Mouse (Mus musculus): ENCODE measurements around the gene Clec2g.
"Not testable (repeated sequence)": the region's sequence is repeated elsewhere in the genome, so short reads cannot be mapped to it uniquely, and the experiment has no call there.

Gene Clec2g

DNA sequence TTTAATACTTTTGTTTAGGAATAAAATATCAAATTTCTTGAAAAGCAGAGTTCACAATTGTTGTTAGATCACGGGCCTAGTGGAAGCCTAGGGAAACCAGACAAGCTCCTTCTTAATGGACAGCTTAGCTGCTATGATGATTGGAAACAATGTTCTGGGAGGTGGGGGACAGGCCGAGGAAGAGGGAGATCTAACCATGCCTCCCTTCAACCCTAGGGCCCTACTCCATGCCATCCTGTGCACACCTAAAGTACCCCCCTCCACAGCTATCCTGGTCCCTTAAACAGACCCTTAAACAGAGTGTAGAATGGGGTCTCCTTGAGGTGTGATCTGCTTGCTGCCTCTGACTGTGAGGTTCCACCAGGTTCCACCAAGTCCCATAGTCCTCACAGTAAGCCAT, 38.0 kb downstream of the Clec2g start:
- DNase-seq = no peak

DNA sequence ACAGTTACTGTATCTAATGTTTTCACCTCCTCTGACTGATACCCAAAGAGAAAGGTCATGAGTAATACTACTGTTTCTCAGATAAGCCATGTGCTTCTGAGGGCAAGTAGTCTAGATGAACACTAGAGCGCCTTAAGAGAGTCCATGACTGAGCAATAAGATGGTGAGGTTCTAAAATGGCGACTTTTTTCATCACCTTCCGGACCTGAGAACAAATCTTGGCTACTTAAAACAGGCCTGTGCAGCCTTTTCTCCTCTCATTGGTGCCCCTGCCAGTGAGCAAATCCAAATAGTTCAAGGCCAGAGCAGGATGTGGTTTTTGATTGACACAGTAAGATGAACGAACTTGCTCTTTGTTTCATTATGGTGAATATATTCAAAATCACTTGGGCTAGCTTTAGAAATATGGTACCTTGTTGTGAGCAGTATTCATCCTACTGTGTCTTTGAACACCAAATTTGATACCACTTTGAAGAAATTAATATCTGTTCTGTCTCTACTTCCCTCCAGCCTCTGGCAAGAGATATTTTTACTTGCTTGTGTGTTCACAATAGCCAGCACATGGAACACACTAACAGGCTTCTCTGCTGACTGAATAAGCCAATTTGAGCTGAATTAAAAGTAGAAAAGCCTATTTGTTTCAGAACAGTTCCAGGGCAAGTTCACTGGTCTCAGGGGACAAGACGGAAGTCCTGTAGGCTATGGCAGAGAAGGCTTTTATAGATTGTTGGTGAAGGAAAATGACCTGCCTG, 38.7 kb downstream of the Clec2g start:
- DNase-seq = no peak

DNA sequence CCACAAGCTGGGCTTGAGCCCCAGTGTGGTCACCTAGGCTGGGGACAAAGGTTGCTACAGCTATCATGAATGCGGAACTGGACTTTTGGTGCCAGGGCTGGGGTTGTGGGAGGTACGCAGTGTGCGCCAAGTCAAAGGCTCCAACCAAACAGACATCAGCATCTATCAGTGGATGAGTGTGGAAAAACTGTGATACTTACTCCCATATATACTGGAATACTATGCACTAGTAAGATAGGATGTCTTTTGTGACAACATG, 39.2 kb downstream of the Clec2g start:
- no peak for DNase-seq

DNA sequence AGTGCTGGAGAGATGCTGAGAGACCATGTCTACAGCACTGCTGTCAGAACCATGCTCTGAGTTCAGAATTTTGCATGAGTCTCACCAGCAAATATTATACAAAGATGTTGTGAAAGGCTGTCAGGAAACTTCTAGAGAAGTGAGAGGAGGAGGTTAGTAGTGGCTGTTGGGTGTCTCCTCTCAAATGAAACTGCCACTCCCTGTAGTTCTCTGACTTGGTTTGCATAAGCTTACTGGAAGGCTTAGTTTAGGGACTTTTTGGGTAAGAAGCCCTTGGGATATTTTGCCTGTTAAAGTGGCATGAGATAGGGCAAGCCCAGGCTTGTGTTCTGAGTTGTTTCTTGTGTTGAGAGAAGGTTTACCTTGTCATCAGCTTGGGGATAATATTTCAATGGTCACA, 40.7 kb downstream of the Clec2g start:
- DNase-seq = not testable (repeated sequence)

DNA sequence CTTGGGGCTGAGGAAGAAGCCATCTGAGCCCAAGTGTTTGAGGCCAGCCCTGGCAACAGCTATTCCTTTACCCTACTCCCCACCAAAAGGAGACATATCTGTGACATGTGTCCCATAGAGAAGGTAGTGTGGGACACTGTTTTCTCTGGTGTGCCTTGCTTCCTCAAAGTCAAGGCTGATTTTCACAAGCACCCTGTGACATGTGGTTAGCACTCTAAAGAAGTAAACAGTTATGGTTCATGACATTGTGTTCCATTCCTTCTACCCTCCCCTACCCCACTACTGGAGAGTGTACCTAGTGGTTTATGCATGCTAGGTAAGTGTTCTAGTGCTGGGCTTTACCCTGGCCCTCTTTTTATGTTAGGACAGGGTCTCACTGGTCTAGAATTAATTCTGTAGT, 42.0 kb downstream of the Clec2g start:
- no peak for DNase-seq

DNA sequence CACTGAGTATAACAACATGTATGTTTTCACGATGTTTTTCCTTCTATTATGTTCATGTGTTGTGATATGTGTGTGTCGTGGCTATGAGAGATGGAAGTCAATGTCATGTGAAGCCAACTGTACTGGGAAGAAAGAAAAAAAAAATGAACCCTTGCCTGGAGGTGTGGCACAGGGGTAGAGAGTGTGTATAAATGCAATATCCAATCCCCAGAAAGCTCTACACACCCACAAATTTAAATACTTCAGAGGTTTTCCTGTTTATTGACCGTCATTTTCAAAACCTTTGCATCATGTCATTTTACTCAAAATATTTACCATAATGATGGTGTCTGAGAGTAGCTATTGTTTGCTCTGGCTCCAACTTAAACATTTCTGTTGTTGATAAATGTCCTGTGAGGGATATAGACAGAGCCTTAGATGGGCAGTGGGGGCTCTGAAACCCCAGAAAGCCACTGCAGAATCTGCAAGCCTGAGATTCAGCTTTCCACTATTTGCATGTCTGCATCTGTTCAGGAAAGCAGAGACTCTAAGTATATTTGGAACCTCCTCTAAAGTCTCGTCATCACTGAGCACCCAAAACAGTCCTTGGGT, 47.9 kb downstream of the Clec2g start:
- DNase-seq = not testable (repeated sequence)

DNA sequence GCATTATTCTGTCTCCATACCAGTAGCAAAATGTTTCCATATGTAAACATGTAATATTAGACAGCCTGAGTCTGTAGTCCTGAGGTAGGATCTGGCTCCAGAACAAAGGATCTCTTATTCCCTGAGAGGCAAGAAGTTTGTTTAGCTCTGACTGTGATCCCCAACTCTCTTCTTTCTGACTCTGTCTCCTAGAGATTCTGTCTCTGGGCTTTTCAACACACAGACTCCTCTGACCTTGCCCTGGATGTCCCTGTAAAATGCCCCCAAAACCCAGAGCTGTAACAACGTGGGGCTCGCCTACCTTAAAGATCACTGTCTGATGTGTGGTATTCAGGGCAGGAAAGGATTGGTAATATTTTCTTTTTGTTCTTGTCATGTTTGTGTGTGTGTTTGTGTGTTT, 58.2 kb downstream of the Clec2g start:
- DNase-seq = no peak

DNA sequence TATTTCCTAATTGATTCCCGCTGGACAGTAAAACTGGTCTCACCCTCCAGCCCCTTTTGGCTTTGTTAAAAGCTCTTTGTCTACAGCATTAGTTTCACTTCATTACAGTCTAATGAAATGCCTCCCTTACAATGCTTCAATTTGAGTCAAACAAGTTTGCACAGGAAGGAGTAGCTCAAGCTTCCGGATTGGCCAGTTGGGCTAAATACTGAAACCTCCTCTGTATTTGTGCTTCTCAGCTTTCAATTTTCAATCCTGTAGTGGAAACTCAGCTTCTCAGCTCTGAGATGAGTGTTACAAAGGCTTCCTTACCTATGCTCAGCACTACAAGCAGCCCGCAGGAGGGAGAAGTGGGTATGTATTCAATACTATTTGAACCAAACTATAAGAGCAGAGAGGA, 58.6 kb downstream of the Clec2g start:
- DNase-seq = no peak

DNA sequence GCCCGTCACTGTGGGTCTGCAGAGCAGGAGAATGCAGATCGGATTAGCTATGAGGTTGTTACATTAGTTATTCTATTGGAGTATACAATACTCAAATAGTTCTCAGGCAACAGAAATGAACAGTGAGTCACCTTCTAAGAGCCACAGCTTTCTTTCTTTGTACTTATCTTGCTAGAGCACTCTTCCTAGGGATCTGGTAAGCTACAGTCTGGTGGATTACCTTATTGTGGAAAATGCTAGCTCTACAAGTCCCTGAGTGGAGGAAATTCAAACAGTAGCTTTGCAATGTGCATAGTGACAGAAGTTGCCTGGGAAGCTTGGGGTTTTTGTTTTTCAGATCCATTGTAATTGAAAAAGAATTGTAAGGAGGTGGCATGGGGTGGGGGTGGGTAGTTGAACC, 59.0 kb downstream of the Clec2g start:
- no peak for DNase-seq

DNA sequence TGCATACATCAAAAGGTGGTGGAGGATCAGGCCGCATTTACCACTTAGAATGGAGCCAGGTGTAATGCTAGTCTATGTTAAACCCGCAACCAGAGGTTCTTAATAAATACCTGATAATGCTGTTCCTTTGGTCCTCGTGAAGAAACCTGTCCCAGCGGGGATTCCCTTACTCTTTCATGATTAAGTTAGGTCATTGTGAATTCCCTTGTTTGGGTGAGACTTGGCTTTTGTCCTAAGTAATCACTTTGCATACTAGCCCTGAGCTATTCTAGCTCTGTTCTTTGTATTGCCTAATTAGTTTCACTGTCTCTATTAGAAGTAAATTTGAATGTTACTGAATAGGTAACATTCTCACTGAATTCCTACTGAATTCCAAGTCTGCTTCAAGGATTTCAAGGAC, 60.2 kb downstream of the Clec2g start:
- DNase-seq = no peak

DNA sequence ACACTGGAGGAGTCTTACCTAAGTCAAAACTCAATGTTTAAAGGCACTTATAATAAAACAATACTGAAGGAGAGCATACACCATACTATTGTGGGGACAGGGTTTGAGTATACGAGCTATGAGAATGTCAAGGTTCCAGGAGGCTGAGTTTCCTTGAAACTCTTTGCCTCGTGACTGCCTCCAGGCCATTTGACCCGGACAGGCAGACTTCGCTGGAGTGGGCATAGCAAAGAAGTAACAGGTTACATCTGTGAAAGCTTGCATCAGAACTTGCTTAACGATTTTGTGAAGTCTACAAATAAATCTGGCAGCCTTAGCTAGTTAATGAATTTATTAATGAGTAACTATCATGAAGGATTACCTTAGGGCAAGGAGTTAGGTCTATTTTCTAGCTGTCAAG, 60.6 kb downstream of the Clec2g start:
- DNase-seq = no peak

DNA sequence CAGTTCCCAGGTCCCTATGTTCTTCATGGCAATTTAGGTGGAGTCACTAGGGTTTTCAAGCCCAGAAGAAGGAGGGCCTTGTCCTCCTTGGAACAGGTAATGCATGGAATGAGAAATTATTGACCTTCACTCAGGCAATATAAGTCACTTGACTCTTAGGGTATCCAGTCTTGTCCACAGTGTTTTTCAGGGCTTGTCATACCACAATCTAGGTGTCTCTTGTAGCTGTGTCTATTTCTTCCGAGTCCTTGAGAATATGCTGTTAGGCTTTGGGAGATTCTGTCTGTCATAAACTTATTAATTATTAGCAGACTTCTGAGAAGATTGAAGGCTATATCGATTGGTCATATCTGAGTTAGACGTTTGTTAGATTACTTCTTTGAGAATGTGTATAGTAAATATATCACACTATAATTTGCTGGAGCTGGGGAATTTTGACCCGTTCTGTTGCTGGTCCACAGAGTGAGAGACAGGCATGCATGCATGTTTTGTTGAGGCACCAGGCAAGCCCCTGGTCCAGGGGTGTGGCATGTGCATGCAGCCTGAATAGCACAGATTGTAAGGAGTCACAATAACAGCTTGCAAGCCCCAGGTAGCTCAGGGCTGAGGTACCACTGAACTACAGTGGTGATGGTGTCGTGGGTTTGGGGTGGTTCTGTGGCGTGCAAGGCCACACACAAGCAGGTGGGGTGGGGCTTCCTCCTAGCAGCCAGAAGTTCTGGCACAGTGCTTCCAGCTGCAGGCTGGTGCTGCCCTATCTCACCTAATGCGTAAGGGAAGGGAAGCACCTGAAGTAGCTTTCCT, 61.3 kb downstream of the Clec2g start:
- DNase-seq = no peak

DNA sequence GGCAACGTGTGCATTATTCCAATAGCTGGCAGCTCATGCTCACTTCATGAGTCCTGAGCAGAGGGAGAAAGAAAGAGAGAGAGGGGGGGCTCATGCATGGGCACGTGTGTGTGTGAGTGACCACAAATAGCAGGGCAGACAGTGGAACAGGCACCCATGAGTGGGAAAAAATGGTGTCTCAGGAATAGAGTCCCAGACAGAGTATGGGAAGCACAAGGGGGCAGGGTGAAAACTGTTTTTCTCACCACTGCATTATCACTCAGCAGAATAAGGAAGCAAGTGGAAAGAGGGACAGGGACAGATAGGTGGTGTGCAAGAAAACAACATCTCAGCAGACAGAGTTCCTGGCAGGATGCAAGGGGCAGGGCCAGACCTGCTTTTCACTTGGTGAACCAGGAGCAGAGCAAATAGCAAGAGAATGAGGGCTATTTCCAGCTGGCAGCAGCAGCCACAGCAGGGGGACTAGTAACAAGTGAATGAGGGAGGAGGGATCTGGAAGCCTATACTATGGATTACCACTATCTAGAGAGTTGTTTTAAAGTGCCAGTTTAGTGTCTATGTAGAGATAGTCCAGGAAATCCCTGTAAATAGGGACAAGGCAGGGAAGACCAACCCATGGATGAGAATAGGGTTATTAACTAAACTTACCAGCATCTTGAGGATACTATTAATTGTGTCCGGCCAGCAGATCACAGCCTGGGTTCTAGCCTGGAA, 62.0 kb downstream of the Clec2g start:
- no peak for DNase-seq

DNA sequence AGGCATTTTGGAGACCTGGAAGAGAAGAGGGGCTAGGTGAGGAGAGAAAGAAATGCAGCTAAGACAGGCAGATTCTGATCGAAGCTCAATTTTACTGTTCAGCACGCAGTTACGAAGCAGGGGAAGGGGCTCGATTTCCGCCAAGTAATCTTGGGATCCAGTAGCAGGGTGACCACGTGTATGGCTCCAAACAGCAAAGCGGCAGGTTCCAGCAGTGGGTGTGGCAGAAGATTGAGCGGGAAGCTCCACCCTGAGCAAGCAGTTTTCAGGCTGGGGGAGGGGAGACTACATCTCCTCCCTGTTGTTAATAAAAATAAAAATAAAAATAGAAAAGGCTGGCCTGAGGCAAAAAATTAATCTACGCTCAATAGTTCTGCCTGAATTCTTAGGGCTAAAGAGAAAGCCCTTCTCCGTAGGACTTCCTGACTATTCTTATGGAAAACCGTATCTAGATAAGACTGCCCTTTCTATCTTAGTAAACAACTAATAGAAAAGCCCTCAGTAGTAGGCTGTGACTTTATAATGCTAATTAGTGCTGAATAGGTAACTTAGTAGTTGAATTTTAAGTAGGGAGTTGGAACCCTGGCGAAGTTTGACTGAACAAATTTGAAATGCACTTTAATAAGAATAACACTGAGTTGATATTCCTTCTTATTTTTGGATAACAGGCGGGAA, 62.7 kb downstream of the Clec2g start:
- DNase-seq = no peak

DNA sequence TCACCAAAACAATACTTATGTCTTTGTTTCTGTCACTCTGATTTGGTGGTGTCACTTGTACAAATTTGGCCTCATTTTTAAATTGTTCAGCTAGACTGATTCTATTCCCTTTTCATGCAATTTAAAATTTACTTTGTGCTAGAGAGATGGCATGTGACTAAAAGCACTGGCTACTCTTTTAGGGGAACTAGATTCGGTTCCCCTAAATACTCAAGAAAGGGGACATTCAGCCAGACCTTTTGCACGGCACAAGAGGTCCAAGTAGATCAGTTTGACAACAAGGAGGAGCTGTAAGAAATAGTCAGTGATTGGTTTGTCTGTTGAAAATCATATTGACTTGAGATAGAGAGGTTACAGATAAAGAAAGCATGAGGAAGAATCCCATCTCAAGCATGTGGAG, 67.2 kb downstream of the Clec2g start:
- DNase-seq = no peak

DNA sequence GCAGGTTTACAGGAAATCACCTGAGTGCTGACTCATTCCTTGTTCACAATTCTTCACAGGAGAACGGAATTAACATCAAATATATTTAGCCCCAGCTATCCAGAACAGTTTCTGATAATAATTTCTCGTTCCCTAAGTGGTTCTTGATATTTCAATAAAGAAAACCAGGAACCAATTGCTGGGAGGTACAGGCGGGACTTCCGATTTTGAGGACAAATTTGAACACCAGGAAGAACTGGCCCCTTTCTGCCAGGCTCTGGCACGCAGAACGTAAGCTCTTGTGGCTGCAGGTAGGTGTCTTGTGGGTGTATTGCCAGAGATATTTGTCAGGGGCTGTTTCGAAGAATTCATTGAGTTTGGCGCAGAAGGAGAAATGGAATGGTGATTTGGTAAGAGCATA, 74.4 kb downstream of the Clec2g start:
- no peak for DNase-seq

DNA sequence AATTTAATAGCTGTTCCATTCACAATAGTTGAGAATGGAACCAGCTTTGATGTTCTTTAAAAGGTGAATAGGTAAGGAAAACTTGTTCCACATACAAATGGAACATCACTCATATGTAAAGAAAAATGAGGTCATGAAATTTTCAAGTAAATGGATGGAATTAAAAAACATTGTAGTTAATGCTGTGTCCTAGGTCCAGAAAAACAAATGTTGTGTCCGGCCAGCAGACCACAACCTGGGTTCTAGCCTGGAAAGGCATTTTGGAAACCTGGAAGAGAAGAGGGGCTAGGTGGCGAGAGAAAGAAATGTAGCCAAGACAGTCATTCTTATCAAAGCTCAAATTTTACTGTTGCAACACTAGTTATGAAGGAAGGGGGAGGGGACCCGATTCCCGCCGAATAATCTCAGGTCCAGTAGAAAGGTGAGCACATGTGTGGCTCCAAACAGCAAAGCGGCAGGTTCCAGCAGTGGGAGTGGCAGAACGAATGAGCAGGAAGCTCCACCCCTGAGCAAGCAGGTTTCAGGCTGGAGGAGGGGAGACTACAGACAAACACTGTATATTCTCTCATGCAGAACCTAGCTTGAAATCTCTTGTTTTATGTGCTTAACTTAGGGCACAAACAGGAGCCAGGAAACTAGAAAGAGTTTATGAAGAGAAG, 75.8 kb downstream of the Clec2g start:
- DNase-seq = not testable (repeated sequence)

DNA sequence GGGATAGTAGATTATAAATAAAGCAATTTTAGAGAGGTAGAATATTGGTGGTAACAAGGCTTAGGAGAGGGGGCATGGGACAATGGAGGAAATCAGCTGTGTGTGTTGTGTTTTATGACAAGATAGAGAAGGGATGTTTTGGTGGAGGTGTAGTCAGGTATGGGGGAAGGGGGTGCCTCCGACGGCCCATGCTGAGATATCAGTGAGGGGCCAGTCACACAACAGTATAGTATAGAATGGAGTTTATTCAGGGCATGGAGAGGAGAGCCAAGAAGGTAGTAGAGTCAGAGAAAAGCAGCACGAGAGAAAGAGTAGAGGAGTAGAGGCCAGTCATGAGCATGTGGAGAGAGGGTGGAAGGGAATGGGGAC, 76.3 kb downstream of the Clec2g start:
- DNase-seq = no peak

DNA sequence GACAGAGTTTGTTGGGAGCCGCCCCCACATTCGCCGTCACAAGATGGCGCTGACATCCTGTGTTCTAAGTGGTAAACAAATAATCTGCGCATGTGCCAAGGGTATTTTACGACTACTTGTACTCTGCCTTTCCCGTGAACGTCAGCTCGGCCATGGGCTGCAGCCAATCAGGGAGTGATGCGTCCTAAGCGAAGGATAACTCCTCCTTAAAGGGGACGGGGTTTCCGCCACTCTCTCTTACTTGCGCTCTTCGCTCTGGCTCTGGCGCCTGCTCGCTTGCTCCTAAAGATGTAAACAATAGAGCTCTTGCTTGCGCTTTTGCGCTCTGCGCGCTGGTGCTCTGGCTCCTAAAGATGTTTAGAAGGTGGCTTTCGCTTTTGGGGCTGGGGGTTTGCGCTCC, 77.8 kb downstream of the Clec2g start:
- not testable (repeated sequence) for DNase-seq

DNA sequence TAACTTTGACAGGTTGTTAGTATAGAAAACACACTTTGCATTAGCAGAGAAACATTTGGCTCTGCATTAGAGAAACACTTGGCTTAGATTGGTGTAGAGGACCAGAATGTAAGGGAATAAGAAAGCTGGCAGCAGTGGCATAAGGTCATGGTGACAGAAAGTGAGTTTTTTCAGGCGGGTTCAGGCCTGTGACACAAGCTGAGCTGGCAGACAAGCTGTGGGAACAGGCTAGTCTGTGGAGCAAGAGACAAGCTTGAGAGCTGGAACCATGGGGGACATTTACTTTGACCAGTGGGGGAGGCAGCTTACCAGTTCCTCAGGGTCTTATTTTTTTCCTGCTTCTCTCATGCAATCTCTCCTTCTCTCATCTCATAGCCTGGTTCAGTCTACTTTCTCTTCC, 78.8 kb downstream of the Clec2g start:
- no peak for DNase-seq

DNA sequence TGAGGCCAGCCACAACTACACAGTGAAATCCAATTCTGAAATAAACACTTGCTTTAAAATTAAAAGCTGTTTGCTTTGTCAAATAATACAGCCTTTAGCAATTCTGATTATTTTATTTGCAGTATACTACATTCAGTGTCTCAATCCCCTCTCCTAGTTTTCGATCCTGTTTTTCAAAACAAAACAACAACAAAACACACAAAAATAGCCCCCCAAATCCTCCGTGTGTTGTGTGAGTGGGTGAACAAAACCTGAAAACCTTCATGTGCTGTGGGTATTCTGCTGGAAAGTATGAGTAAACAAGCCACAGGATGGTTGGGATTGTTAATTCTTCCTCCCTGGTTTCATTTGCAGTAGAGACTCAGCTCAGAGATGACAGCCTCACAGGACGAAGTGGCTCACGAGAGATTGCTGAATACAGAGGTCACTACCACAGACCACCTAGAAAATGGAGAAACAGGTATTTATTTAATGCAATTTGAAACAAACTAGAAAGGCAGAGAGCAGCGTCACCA, 79.6 kb downstream of the Clec2g start:
- DNase-seq = no peak

DNA sequence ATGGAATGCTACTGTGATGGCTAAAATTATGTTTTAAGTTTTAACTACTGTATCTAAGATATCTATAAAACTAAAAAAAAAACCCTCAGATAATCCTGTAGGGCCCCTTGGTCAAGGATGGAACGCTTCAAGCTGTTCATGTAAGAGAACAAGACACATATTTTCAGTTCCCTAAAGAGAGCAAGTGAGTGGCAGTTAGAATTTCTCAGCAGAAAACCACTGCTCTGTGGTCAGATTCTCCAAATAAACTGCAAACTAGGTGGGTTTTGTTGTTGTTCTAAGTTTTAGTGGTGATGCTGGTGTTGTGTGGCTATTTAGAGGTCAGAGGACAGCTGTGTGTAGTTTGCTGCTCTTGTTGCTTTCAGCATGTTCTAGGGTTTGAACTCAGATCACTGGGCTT, 80.2 kb downstream of the Clec2g start:
- DNase-seq = no peak

Data from thymus, postnatal 4 days (tissue).